Mouse (Mus musculus) right cerebral cortex, postnatal 25 days (tissue): ENCODE data around the gene Uqcr10.

Source experiments
- DNase-seq: peaks from one replicate; pipeline ENCODE4 v3.0.0; 2022

Uqcr10 gene

GRCm38 (mm10) chr11:4704072-4704964 lies at the start of gene Uqcr10, which contains the start of gene Zmat5:
TSS of gene Uqcr10 (minus strand) at chr11:4704342.
TSS of gene Zmat5 (plus strand) at chr11:4704678.
- peak; percentile 88 for DNase-seq

- DNase-seq, result no peak
These were observed 48.7 kb upstream of the Uqcr10 start for GRCm38 (mm10) chr11:4752836-4753235.

GRCm38 (mm10) chr11:4750263-4750662 lies 46.1 kb upstream of the Uqcr10 start:
- DNase-seq, result no peak

GRCm38 (mm10) chr11:4747285-4747684 lies 43.1 kb upstream of the Uqcr10 start:
- no peak for DNase-seq

- DNase-seq, result no peak
These were observed 42.6 kb upstream of the Uqcr10 start, which contains the start of gene Cabp7 for GRCm38 (mm10) chr11:4746733-4747132. TSS of gene Cabp7 (minus strand) at chr11:4746778.

- no peak for DNase-seq
These were observed 41.8 kb upstream of the Uqcr10 start for GRCm38 (mm10) chr11:4745969-4746368.

- no peak for DNase-seq
These were observed 40.5 kb upstream of the Uqcr10 start for GRCm38 (mm10) chr11:4744691-4745090.

GRCm38 (mm10) chr11:4740785-4741184 lies 36.6 kb upstream of the Uqcr10 start:
- DNase-seq, result no peak

- DNase-seq, result no peak
These were observed 34.6 kb upstream of the Uqcr10 start for GRCm38 (mm10) chr11:4738719-4739118.

GRCm38 (mm10) chr11:4737682-4738081 lies 33.5 kb upstream of the Uqcr10 start:
- no peak for DNase-seq

- DNase-seq, result no peak
These were observed 32.2 kb upstream of the Uqcr10 start for GRCm38 (mm10) chr11:4736355-4736754.

- DNase-seq, result no peak
These were observed 30.0 kb upstream of the Uqcr10 start for GRCm38 (mm10) chr11:4734179-4734578.

GRCm38 (mm10) chr11:4731781-4732180 lies 27.6 kb upstream of the Uqcr10 start:
- no peak for DNase-seq

- DNase-seq, result no peak
These were observed 26.8 kb upstream of the Uqcr10 start for GRCm38 (mm10) chr11:4730913-4731312.

- no peak for DNase-seq
These were observed 26.0 kb upstream of the Uqcr10 start for GRCm38 (mm10) chr11:4730096-4730495.

- no peak for DNase-seq
These were observed 25.5 kb upstream of the Uqcr10 start for GRCm38 (mm10) chr11:4729603-4730002.

GRCm38 (mm10) chr11:4721728-4722127 lies 17.6 kb upstream of the Uqcr10 start:
- DNase-seq, result no peak

- peak; percentile 46 for DNase-seq
These were observed 16.9 kb upstream of the Uqcr10 start for GRCm38 (mm10) chr11:4720900-4721580.

- no peak for DNase-seq
These were observed 16.3 kb upstream of the Uqcr10 start for GRCm38 (mm10) chr11:4720393-4720792.

GRCm38 (mm10) chr11:4719961-4720360 lies 15.8 kb upstream of the Uqcr10 start:
- no peak for DNase-seq

GRCm38 (mm10) chr11:4718548-4718947 lies 14.4 kb upstream of the Uqcr10 start:
- no peak for DNase-seq

- no peak for DNase-seq
These were observed 12.5 kb upstream of the Uqcr10 start for GRCm38 (mm10) chr11:4716530-4717236.

- no peak for DNase-seq
These were observed 11.5 kb upstream of the Uqcr10 start for GRCm38 (mm10) chr11:4715596-4715995.
